Mouse (Mus musculus): ENCODE results near the gene Slc22a12.

The Slc22a12 gene

GRCm38 (mm10) chr19:6519483-6519882, 23.3 kb downstream of the Slc22a12 start:
- no peak for DNase-seq (ENCODE audit: extremely low read depth, insufficient read length, low spot score)

GRCm38 (mm10) chr19:6518601-6519000, 24.2 kb downstream of the Slc22a12 start:
- DNase-seq (ENCODE audit: extremely low read depth, insufficient read length, low spot score), result no peak

DNA sequence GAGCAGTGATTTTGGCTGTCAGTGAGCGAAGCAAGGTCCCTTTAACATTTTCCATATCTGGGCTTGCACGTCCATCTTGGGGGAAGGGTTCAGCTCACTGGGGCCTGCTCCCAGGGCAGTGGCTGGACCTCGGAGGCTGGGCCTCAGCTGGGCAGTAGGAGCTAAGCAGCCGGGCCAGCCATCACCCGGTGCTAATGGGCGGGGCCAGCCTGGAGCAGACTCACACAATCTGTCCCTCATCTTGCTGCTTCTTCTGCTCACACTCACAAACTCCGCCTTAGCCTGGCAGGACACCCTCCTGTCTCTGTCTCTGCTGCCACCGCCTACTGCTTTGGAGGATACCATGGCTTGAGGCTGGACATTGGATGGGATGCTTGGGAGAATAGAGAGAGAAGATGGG, 26.7 kb downstream of the Slc22a12 start:
- no peak for DNase-seq (ENCODE audit: extremely low read depth, insufficient read length, low spot score)

DNA sequence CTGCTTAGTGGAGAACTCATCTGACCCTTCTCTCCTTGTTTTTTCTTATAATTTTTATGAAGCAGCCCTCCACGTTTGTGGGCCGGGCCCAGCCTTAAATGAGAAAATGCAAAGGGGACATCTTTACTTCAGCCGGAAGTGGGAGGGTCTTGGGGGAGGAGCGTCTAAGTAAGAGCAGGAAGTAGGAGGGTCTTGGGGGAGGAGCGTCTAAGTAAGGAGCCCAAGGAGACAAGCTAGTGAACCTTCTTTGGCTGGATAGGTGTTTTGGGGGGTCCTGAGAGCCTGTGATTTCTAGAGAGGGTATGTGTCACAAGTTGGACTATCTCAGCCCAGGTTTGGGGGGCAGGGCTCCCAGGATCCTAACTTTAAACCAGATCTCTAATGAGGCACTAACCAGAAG, 27.4 kb downstream of the Slc22a12 start:
- no peak for DNase-seq (ENCODE audit: extremely low read depth, insufficient read length, low spot score)

DNA sequence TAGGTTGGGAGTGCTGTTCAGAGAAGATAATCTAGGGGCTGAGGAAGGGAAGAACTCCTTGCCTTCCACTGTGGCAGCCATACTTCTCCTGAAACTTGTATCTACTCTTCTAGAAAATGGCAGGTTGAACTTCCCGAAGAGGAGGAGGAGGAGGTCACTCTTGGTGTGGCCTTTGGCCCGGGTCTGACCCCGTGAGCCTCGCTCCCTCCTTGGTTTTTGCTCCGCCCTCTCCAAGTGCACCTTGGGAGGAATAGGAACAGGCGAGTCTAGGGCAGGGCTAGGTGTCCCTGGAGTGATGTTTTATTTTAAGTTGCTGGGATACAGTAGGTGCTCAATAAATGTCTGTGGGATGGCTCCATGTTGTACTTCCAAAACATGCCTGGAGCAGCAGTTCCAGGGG, 27.9 kb downstream of the Slc22a12 start:
- DNase-seq (ENCODE audit: extremely low read depth, insufficient read length, low spot score), result no peak

DNA sequence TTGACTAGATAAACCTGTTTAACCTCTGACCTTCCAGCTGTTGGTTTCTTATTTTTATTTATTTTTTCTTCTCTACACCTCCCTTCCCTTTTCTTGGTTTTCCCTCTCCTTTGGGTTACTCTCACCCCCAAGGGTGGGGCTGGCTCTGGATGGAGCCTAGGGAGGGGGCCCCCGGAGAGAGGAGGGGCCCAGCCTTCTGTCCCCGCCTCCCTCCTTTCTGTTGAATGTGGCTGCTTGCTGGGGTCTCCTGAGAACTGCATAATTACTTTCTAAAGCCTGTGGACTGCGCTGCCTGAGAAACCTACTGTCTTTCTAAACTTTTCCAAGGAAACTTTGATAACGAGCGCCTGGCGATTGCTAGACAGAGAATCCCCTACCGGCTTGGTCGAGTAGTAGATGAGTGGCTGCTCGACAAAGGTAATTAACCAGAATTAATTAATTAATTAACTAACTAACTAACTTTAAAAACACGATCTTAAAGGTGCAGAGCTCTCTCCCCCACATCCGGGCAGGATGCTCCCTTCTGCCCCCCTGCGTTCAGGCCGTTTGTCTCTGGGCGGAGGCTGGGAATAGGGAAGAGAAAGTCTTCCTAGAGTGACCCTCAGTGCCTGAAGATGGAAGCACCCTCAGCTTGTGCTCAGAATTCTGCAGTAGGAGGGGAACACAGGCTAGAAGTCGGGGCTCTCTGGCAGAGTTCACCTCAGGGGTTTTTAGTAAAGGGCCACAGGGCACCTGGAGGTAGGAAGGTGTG, 29.3 kb downstream of the Slc22a12 start:
- no peak for DNase-seq (ENCODE audit: extremely low read depth, insufficient read length, low spot score)

- no peak for DNase-seq (ENCODE audit: extremely low read depth, insufficient read length, low spot score)
Measured at GRCm38 (mm10) chr19:6510546-6510945, 32.3 kb downstream of the Slc22a12 start.

- no peak for DNase-seq (ENCODE audit: extremely low read depth, insufficient read length, low spot score)
Measured at GRCm38 (mm10) chr19:6509881-6510280, 33.0 kb downstream of the Slc22a12 start.

DNA sequence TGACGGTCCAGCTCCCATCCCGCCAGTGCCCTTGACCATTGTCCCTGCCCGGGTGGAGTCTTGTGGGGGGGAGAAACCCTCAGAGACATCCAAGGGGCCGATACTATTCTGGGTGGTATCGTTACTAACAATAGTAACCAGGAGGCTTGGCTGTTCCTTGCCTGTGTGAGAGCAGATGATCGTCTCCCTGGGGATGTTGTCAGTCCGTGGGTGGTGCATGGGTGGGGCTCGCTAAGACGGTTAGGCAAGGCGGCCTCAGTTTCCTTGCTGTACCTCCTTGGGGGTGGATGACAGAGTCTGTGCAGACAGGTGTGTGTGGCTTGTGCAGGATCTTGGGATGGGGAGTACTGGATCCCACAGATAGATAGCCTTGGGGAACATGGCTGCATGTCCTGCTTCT, 35.4 kb downstream of the Slc22a12 start:
- DNase-seq (ENCODE audit: extremely low read depth, insufficient read length, low spot score), result no peak

GRCm38 (mm10) chr19:6504656-6505045, 38.2 kb downstream of the Slc22a12 start:
- DNase-seq (ENCODE audit: extremely low read depth, insufficient read length, low spot score), result no peak

DNA sequence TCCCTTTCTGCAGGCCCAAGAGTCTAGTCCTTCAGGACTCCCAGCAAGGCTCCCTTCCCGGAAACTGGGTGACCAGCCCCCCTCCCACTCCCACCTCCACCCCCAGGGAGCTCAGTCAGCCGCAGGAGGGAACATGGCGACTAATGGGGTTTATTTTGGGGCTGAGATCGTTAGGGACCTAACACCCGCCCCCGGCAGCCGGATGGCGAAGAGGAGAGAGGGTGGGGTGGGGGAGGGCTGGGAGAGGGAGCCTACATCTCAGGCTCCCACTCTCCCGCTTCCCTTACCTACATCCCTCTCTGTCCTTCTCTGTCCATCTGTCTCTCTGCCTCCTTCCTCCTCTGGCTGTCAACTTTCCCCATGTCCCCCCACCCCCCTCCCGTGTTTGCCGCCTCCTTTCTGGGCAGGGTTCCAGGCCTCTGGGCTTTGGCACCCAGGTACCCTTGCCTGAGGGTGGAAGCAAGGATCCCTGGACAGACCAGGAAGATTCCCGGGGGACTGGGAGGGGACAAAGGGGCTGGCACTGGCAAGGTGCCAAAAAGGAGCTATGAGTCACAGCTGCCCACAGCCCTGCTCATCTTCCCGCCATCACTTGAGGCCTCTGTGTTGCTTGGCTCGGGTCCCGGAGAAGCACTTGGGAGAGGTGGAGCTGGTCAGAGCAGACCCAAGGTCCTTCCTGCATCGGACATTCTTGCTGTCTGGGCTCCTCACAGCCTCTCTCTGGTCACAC, 38.7 kb downstream of the Slc22a12 start:
- DNase-seq (ENCODE audit: extremely low read depth, insufficient read length, low spot score), result peak; percentile 94

DNA sequence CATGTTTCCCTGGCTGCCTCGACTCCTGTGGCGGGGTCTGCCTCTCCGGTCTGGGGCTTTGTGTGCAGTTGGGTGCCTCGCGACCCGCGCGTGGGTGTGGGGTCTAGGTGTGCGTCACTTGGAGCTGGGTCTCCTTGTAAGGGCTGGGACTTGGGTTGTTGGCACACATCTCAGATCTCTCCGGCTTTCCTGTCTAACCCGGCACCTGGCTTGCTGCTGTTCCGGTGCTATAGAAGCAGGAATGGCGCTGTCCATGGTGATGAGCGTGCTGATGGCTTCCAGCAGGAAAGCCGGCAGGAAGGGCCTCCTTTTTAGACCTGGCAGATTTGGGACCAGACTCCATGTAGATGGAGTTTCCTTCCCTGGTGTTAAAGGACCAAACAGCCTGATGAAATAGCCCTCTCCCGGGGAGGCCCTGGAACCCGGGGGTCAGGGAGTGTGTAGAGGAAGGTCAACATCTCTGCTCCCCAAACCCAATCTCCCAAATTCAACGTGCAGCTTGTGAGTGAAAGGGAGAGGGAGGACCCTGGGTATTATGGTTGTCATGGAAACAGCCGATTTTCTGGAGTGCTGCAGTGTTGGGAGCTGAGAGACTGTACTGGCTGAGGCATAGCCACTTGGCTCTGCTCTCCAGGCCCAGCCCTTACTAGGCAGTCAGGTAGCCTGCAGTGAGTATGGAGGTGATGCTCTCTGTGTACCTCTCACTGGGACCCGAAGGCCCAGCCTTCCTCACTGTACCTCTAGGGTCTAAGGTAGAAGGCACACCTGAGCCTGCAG, 40.1 kb downstream of the Slc22a12 start:
- DNase-seq (ENCODE audit: extremely low read depth, insufficient read length, low spot score), result peak; percentile 65

DNA sequence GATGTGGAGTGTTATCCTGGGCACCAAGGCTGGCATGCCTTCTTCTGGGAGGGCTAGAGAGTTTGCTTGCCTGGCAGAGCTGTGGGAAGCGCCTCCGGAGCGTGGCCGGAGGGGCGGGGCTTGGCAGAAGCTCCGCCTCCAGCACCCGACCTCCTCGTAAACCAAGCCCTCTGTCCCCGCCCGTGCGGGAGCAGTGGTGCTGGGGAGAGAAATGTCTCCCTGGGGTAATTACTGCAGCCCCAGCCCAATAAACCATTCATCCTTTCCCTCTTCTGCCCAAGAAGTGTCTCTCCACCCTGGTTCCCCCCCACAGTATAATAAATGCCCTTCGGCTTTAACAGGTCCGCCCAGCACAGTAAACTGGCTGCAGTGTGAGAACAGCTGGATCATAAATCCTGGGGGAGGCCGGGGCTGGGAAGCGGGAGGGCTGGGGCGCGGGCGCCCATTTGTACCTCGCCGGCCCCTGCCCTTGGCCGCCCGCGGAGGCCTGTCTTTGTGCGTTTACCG, 40.7 kb downstream of the Slc22a12 start:
- peak; percentile 81 for DNase-seq (ENCODE audit: extremely low read depth, insufficient read length, low spot score)

GRCm38 (mm10) chr19:6500636-6501025, 42.2 kb downstream of the Slc22a12 start:
- DNase-seq (ENCODE audit: extremely low read depth, insufficient read length, low spot score), result no peak

- DNase-seq (ENCODE audit: extremely low read depth, insufficient read length, low spot score), result no peak
Measured at GRCm38 (mm10) chr19:6499860-6500635, 42.8 kb downstream of the Slc22a12 start.

- no peak for DNase-seq (ENCODE audit: extremely low read depth, insufficient read length, low spot score)
Measured at GRCm38 (mm10) chr19:6498350-6499131, 44.3 kb downstream of the Slc22a12 start.

DNA sequence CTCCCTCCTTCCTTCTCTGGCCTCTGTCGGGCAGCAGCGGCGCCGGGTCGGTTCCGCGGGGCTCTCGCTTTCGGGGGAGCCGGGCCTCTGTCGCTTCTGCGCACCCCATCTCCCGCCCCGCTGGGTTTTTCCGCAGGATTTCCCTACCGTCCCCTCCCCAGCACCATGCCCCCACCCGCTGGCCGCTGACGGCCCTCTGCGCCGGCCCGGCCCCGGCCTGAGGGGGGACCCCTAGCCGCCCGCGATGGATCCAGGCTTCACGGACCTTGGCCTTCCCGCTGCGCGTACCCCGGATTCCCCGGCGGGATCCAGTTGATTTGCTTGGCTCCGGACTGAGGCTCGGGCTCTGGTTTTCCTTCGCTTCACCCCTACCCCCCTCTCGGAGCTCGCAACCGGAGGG, 45.0 kb downstream of the Slc22a12 start:
- no peak for DNase-seq (ENCODE audit: extremely low read depth, insufficient read length, low spot score)

DNA sequence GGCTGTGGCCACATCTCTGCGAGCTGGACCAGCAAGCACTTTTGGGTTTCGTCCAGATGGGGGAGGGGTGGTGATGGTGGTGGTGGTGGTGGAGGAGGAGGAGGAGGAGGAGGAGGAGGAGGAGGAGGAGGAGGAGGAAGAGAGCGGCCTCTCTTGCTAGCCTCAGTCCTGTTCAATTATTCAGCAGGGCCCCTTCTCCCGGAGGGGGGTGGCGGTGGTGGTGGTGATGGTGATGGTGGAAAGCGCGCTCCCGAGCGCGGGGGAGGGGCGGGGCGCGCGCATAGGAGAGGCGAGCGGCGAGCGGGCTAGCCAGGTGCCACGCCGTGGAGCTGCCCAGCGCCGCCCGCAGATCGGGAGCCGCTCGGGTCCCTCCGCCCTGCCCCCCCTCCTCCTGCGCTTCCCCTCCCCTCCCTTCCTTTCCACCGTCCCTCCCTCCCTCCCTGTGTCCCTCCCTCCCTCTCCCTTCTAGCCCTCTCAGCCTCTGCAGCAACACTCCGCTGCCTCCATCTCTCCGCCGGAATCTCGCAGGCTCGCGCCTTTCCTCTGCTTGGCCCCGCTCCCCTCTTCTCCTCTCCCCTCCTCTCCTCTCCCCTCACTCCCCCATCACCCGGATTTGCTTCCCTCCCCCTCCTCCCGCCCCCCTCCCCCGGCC, 45.6 kb downstream of the Slc22a12 start:
- no peak for DNase-seq (ENCODE audit: extremely low read depth, insufficient read length, low spot score)

- no peak for DNase-seq (ENCODE audit: extremely low read depth, insufficient read length, low spot score)
Measured at GRCm38 (mm10) chr19:6496462-6497149, 46.2 kb downstream of the Slc22a12 start.

Data from 3134 (cell line).